Mouse (Mus musculus) liver, embryonic 11.5 days (tissue): ENCODE results near the gene Gm11634. TPM values are rescaled to one million over a fixed set of nuclear protein-coding genes. Genes with fewer than 3 reads are reported as not detected.

Source experiments
- polyA plus RNA-seq: library from polyadenylated mRNA; unstranded; fragments of >200 nt; fragmentation: Nextera tagmentation; extraction: Ambion mirVana; gene quantifications from 2 replicates; pipeline ENCODE4 v1.2.1, GENCODE M21; 2014

Gene Gm11634
- polyA plus RNA-seq, 1 experiment from 2014 or later = not detected

Other genes starting within 250 kb of the Gm11634 start
- gene G6pc, start 231.7 kb downstream of the Gm11634 start, polyA plus RNA-seq = not detected in 2 replicates
- gene Aarsd1, start 181.6 kb downstream of the Gm11634 start, polyA plus RNA-seq = 92.3 and 94.0 TPM in 2 replicates
- gene Gm27029, start 174.5 kb downstream of the Gm11634 start, polyA plus RNA-seq = 8.7 and 9.2 TPM in 2 replicates
- 12.6 and 13.4 TPM in 2 replicates for gene Rundc1, start 174.2 kb downstream of the Gm11634 start, polyA plus RNA-seq
- gene Ptges3l, start 173.9 kb downstream of the Gm11634 start, polyA plus RNA-seq = 3.2 and 5.0 TPM in 2 replicates
- gene Rpl27, start 157.0 kb downstream of the Gm11634 start, polyA plus RNA-seq = 553 and 579 TPM in 2 replicates
- gene Ifi35, start 150.8 kb downstream of the Gm11634 start, polyA plus RNA-seq = 31.2 and 34.6 TPM in 2 replicates
- gene Rnd2, start 134.3 kb downstream of the Gm11634 start, polyA plus RNA-seq = 3.7 and 5.4 TPM in 2 replicates
- 16.8 and 19.5 TPM in 2 replicates for gene Vat1, start 133.0 kb downstream of the Gm11634 start, polyA plus RNA-seq
- gene Brca1, start 47.3 kb downstream of the Gm11634 start, polyA plus RNA-seq = 19.6 and 22.1 TPM in 2 replicates
- gene Nbr1, start 47.1 kb downstream of the Gm11634 start, polyA plus RNA-seq = 52.7 and 55.7 TPM in 2 replicates
- gene Tmem106a, start 17.0 kb downstream of the Gm11634 start, polyA plus RNA-seq = 6.2 and 6.8 TPM in 2 replicates
- gene Rdm1, start 27.9 kb upstream of the Gm11634 start, polyA plus RNA-seq = 13.8 and 15.3 TPM in 2 replicates
- gene Arl4d, start 66.3 kb upstream of the Gm11634 start, polyA plus RNA-seq = 3.6 and 3.9 TPM in 2 replicates
- gene Dhx8, start 133.7 kb upstream of the Gm11634 start, polyA plus RNA-seq = 37.6 and 38.8 TPM in 2 replicates
- gene Etv4, start 186.1 kb upstream of the Gm11634 start, polyA plus RNA-seq = 3.3 and 3.9 TPM in 2 replicates